8 mouse cellular contexts compared by ENCODE assay signal in genomic region chr2:26444946-26445665, GRCm38 (mm10). TPM values are rescaled to one million over a fixed set of nuclear protein-coding genes. Genes with fewer than 3 reads are reported as not detected.
DNase-seq lines count a peak whose midpoint lies in the region; ATAC-seq and TF ChIP-seq lines count a peak whose summit lies in the region.

TSS of gene Sec16a (minus strand) at chr2:26445216.

- TF ChIP-seq CTCF in CH12.LX (conservative IDR thresholded peaks at IDR 0.05 in 1 of 2, IDR thresholded peaks at IDR 0.05 in 1 of 2; ENCODE audit: low read depth in 2 of 2, low read length in 2 of 2) = no peak

- 0 out of 2 replicates have a peak, but pooled peaks have one; percentile 21 for TF ChIP-seq EP300 in CH12.LX (IDR thresholded peaks at IDR 0.05; ENCODE audit: low read length)

- no peaks in the 10 kb centered on the region for H3K9me3 ChIP-seq in CH12.LX (replicated peaks; ENCODE audit: low read length)
- no peaks in the 10 kb centered on the region for H3K9me3 ChIP-seq in forebrain, embryonic 11.5 days (ENCODE audit: control insufficient read depth, low read length)
- H3K9me3 ChIP-seq in heart, embryonic 16.5 days (replicated peaks; ENCODE audit: control insufficient read depth, low read length) = no peaks in the 10 kb centered on the region
- H3K9me3 ChIP-seq in liver, embryonic 15.5 days (replicated peaks) = no peaks in the 10 kb centered on the region
- no peaks in the 10 kb centered on the region for H3K9me3 ChIP-seq in neural tube, embryonic 12.5 days

- dilution Hi-C loops in CH12.LX (cut with MboI; ENCODE audit: extremely low pct_ligation_motif_present, extremely low pct_unique_long_range_greater_than_20kb, low sequenced_read_pairs) = no loop called here

- peaks cover 17 to 32% of the 10 kb centered on the region in 2 experiments for H3K36me3 ChIP-seq in CH12.LX (replicated peaks in 1 of 2; ENCODE audit: control insufficient read depth in 1 of 2, insufficient read depth in 1 of 2, low read length in 1 of 2)
- H3K36me3 ChIP-seq in forebrain, embryonic 11.5 days (ENCODE audit: control insufficient read depth, insufficient read depth, low read length) = peaks cover 3% of the 10 kb centered on the region; the same call in 1 of the 2 replicates
- H3K36me3 ChIP-seq in heart, embryonic 16.5 days (ENCODE audit: control insufficient read depth, insufficient read depth) = peaks cover 16% of the 10 kb centered on the region
- peaks cover 18% of the 10 kb centered on the region for H3K36me3 ChIP-seq in liver, embryonic 15.5 days (replicated peaks)
- peaks cover 18% of the 10 kb centered on the region for H3K36me3 ChIP-seq in neural tube, embryonic 12.5 days

- ATAC-seq in forebrain, embryonic 11.5 days (replicated peaks; ENCODE audit: low FRiP score) = peak; percentile 94
- ATAC-seq in heart, embryonic 16.5 days (replicated peaks; ENCODE audit: extremely low read depth, insufficient read depth, low FRiP score) = peak; percentile 89
- peak; percentile 89 for ATAC-seq in liver, embryonic 15.5 days (ENCODE audit: insufficient read depth)
- peak; percentile 92 for ATAC-seq in neural tube, embryonic 12.5 days (ENCODE audit: low FRiP score, low read depth)

- peak within 1 kb of the TSS; percentile 76 for H3K9ac ChIP-seq in CH12.LX (ENCODE audit: insufficient read depth, low read depth)
- H3K9ac ChIP-seq in forebrain, embryonic 11.5 days (ENCODE audit: low read length) = peak within 1 kb of the TSS; percentile 81
- peak within 1 kb of the TSS; percentile 94 for H3K9ac ChIP-seq in heart, embryonic 16.5 days (ENCODE audit: low read length)
- H3K9ac ChIP-seq in liver, embryonic 15.5 days = peak within 1 kb of the TSS; percentile 90
- peak within 1 kb of the TSS; percentile 83 for H3K9ac ChIP-seq in neural tube, embryonic 12.5 days

- peaks cover 9 to 41% of the 10 kb centered on the region in 2 experiments for H3K4me1 ChIP-seq in CH12.LX (ENCODE audit: control insufficient read depth in 1 of 2, insufficient read depth in 2 of 2)
- peaks cover 13% of the 10 kb centered on the region; the same call in 1 of the 2 replicates for H3K4me1 ChIP-seq in forebrain, embryonic 11.5 days (replicated peaks; ENCODE audit: control insufficient read depth, insufficient read depth, low read length)
- peaks cover 31% of the 10 kb centered on the region for H3K4me1 ChIP-seq in heart, embryonic 16.5 days (ENCODE audit: control insufficient read depth, insufficient read depth, low read length)
- H3K4me1 ChIP-seq in liver, embryonic 15.5 days (replicated peaks) = peaks cover 47% of the 10 kb centered on the region
- peaks cover 35% of the 10 kb centered on the region for H3K4me1 ChIP-seq in neural tube, embryonic 12.5 days

- under 1% methylated on average over 60 of the region's 61 CpGs for WGBS in forebrain, embryonic 11.5 days
- under 1% methylated on average over 61 of the region's 61 CpGs for WGBS in heart, embryonic 16.5 days
- under 1% methylated on average over 61 of the region's 61 CpGs for WGBS in liver, embryonic 15.5 days (ENCODE audit: insufficient replicate concordance)
- WGBS in neural tube, embryonic 12.5 days = under 1% methylated on average over 60 of the region's 61 CpGs

- H3K27me3 ChIP-seq in CH12.LX (replicated peaks) = no peaks in the 10 kb centered on the region
- H3K27me3 ChIP-seq in forebrain, embryonic 11.5 days (ENCODE audit: control insufficient read depth, insufficient read depth, low read length) = no peaks in the 10 kb centered on the region
- H3K27me3 ChIP-seq in heart, embryonic 16.5 days (ENCODE audit: control insufficient read depth, insufficient read depth, low read length) = no peaks in the 10 kb centered on the region
- H3K27me3 ChIP-seq in liver, embryonic 15.5 days = no peaks in the 10 kb centered on the region
- no peaks in the 10 kb centered on the region for H3K27me3 ChIP-seq in neural tube, embryonic 12.5 days (replicated peaks)

- H3K79me2 ChIP-seq in CH12.LX (replicated peaks; ENCODE audit: control insufficient read depth, extremely low read depth, insufficient read depth, poor library complexity, severe bottlenecking) = peaks cover 33% of the 10 kb centered on the region

- TF ChIP-seq POLR2A in CH12.LX (IDR thresholded peaks at IDR 0.05; ENCODE audit: low read depth, low read length) = peak; percentile 81

- peak within 1 kb of the TSS; percentile 84 to 94 (median 87) for H3K4me3 ChIP-seq in CH12.LX (replicated peaks in 1 of 3; ENCODE audit: low read depth in 2 of 3, low read length in 2 of 3, poor library complexity in 1 of 3)
- H3K4me3 ChIP-seq in forebrain, embryonic 11.5 days (ENCODE audit: low read depth, low read length) = peak within 1 kb of the TSS; percentile 88
- H3K4me3 ChIP-seq in heart, embryonic 16.5 days (ENCODE audit: low read length) = peak within 1 kb of the TSS; percentile 91
- peak within 1 kb of the TSS; percentile 93 for H3K4me3 ChIP-seq in liver, embryonic 15.5 days (replicated peaks)
- peak within 1 kb of the TSS; percentile 82 for H3K4me3 ChIP-seq in neural tube, embryonic 12.5 days

- H3K4me2 ChIP-seq in CH12.LX (ENCODE audit: insufficient read depth, low read depth, poor library complexity, severe bottlenecking) = peak within 1 kb of the TSS; percentile 92
- H3K4me2 ChIP-seq in forebrain, embryonic 11.5 days (ENCODE audit: low read depth, low read length, severe bottlenecking) = peak within 1 kb of the TSS; percentile 84
- peak within 1 kb of the TSS; percentile 90 for H3K4me2 ChIP-seq in heart, embryonic 16.5 days (ENCODE audit: low read depth, low read length)
- H3K4me2 ChIP-seq in liver, embryonic 15.5 days = peak within 1 kb of the TSS; percentile 99
- peak within 1 kb of the TSS; percentile 93 for H3K4me2 ChIP-seq in neural tube, embryonic 12.5 days (replicated peaks)

- peak within 1 kb of the TSS; percentile 33 for H3K27ac ChIP-seq in CH12.LX (ENCODE audit: insufficient read depth, low read depth)
- H3K27ac ChIP-seq in forebrain, embryonic 11.5 days (ENCODE audit: low read depth, low read length) = peak within 1 kb of the TSS; percentile 84
- peak within 1 kb of the TSS; percentile 94 for H3K27ac ChIP-seq in heart, embryonic 16.5 days (ENCODE audit: low read length)
- peak within 1 kb of the TSS; percentile 90 for H3K27ac ChIP-seq in liver, embryonic 15.5 days (replicated peaks)
- H3K27ac ChIP-seq in neural tube, embryonic 12.5 days = peak within 1 kb of the TSS; percentile 86

- in situ Hi-C loops in CH12.LX (cut with MboI; ENCODE audit: low pct_ligation_motif_present, low pct_unique_long_range_greater_than_20kb, low sequenced_read_pairs) = no loop called here

- TF ChIP-seq RAD21 in CH12.LX (IDR thresholded peaks at IDR 0.05; ENCODE audit: low read depth, low read length) = no peak

- DNase-seq in CH12.LX (ENCODE audit: extremely low read depth) = peak; percentile 100
- DNase-seq in c-Kit-positive CD71-positive TER-119-negative erythroid progenitor cells, embryonic 14.5 days (ENCODE audit: low read depth) = peak; percentile 100
- DNase-seq in forebrain, embryonic 11.5 days (ENCODE audit: low spot score) = peak; percentile 100
- peak; percentile 100 for DNase-seq in kidney, postnatal 36 days
- peak; percentile 100 for DNase-seq in telencephalon, adult 2 months (ENCODE audit: low read depth, low spot score)

TF ChIP-seq in CH12.LX, 34 proteins besides CTCF, POLR2A, EP300 and RAD21 (continues in another document):
- peak; percentile 29; the same call in 1 of the 2 replicates for TF ChIP-seq BHLHE40 (IDR thresholded peaks at IDR 0.05; ENCODE audit: low read depth, low read length)
- peak; percentile 63; the same call in 1 of the 2 replicates for TF ChIP-seq KAT2A (IDR thresholded peaks at IDR 0.05; ENCODE audit: insufficient replicate concordance, low read length)
- no peak for TF ChIP-seq JUN (IDR thresholded peaks at IDR 0.05; ENCODE audit: insufficient read depth, low read depth, low read length)
- TF ChIP-seq MEF2A (IDR thresholded peaks at IDR 0.05; ENCODE audit: borderline replicate concordance, low read depth, low read length) = peak; percentile 41; the same call in 1 of the 2 replicates
- TF ChIP-seq ETS1 (conservative IDR thresholded peaks at IDR 0.05; ENCODE audit: low read depth, low read length) = peak; percentile 11; the same call in 1 of the 2 replicates
- peak; percentile 81 for TF ChIP-seq SIN3A (IDR thresholded peaks at IDR 0.05; ENCODE audit: low read length)
- 0 out of 2 replicates have a peak, but pooled peaks have one; percentile 62 for TF ChIP-seq UBTF (IDR thresholded peaks at IDR 0.05; ENCODE audit: low read depth, low read length)
- no peak for TF ChIP-seq ZNF384 (IDR thresholded peaks at IDR 0.05; ENCODE audit: low read depth, low read length)
- no peak for TF ChIP-seq USF1 (IDR thresholded peaks at IDR 0.05; ENCODE audit: low read depth, low read length)
- no peak for TF ChIP-seq CHD1 (IDR thresholded peaks at IDR 0.05; ENCODE audit: low read depth, low read length)
- TF ChIP-seq NRF1 (IDR thresholded peaks at IDR 0.05; ENCODE audit: low read depth, low read length) = peak; percentile 55
- no peak for TF ChIP-seq CHD2 (IDR thresholded peaks at IDR 0.05; ENCODE audit: low read length)
- TF ChIP-seq TBP (conservative IDR thresholded peaks at IDR 0.05; ENCODE audit: low read depth, low read length) = peak; percentile 73; the same call in 1 of the 2 replicates
- TF ChIP-seq ELF1 (IDR thresholded peaks at IDR 0.05; ENCODE audit: low read depth, low read length) = peak; percentile 63; the same call in 1 of the 2 replicates
- TF ChIP-seq TCF12 (IDR thresholded peaks at IDR 0.05; ENCODE audit: low read depth, low read length) = peak; percentile 95
- peak; percentile 43 for TF ChIP-seq IRF4 (IDR thresholded peaks at IDR 0.05; ENCODE audit: low read depth, low read length)
- TF ChIP-seq MAX (IDR thresholded peaks at IDR 0.05; ENCODE audit: low read length) = peak; percentile 43; the same call in 1 of the 2 replicates
- TF ChIP-seq ZMIZ1 (IDR thresholded peaks at IDR 0.05; ENCODE audit: low read depth, low read length) = peak; percentile 89
- TF ChIP-seq NELFE (IDR thresholded peaks at IDR 0.05; ENCODE audit: low read depth, low read length) = peak; percentile 88
- 0 out of 2 replicates have a peak, but pooled peaks have one; percentile 34 for TF ChIP-seq RCOR1 (conservative IDR thresholded peaks at IDR 0.05; ENCODE audit: low read depth, low read length)
- no peak for TF ChIP-seq MAZ (IDR thresholded peaks at IDR 0.05; ENCODE audit: low read depth, low read length)
- TF ChIP-seq HCFC1 (IDR thresholded peaks at IDR 0.05; ENCODE audit: low read depth, low read length) = peak; percentile 71

RNA-seq across cellular contexts. Expression of gene Sec16a, which starts in this region (rescaled TPM):
- total RNA-seq in CH12.LX (2012; rRNA removed) (31.8 and 36.3 TPM in 2 replicates), CH12.LX (2014; rRNA removed) (22.5 and 22.8 TPM in 2 replicates)
- 28.6 and 38.9 TPM in 2 replicates for polyA plus RNA-seq in CH12.LX (2012; ENCODE audit: insufficient read length, low read depth)
- 39.3 and 40.9 TPM in 2 replicates for polyA plus RNA-seq in forebrain, embryonic 11.5 days (2014; fragmentation: Nextera tagmentation; extraction: Ambion mirVana)
- polyA plus RNA-seq in heart, embryonic 16.5 days (2015; fragmentation: Nextera tagmentation; extraction: Ambion mirVana) = 14.5 and 14.8 TPM in 2 replicates
- polyA plus RNA-seq in liver, embryonic 15.5 days (2015; fragmentation: Nextera tagmentation; extraction: Ambion mirVana) = 8.8 and 9.6 TPM in 2 replicates
- 26.0 and 26.3 TPM in 2 replicates for polyA plus RNA-seq in neural tube, embryonic 12.5 days (2016; fragmentation: Nextera tagmentation; extraction: Ambion mirVana)

Comparison
In these comparisons a context has a peak if more than half of its experiments do, and no peak if none do; other contexts are left out.
1. Peak in every context shown above with its lines: DNase-seq, ATAC-seq, H3K4me3 ChIP-seq and H3K27ac ChIP-seq.
2. H3K27ac ChIP-seq: peak in every context shown above with its lines; median percentile 94 in heart, embryonic 16.5 days; 90 in liver, embryonic 15.5 days; 86 in neural tube, embryonic 12.5 days; 84 in forebrain, embryonic 11.5 days; 33 in CH12.LX.